8 mouse cellular contexts compared by ENCODE assay signal in genomic region chr2:4593433-4593832, GRCm38 (mm10). TPM values are rescaled to one million over a fixed set of nuclear protein-coding genes. Genes with fewer than 3 reads are reported as not detected.
DNase-seq lines count a peak whose midpoint lies in the region; ATAC-seq and TF ChIP-seq lines count a peak whose summit lies in the region.

No protein-coding gene starts in this region.

- TF ChIP-seq EP300 in CH12.LX (IDR thresholded peaks at IDR 0.05; ENCODE audit: low read length) = no peak

- in situ Hi-C loops in CH12.LX (cut with MboI; ENCODE audit: low pct_ligation_motif_present, low pct_unique_long_range_greater_than_20kb, low sequenced_read_pairs) = no loop called here

- H3K9me3 ChIP-seq in CH12.LX (replicated peaks; ENCODE audit: low read length) = no peaks in the 10 kb centered on the region
- H3K9me3 ChIP-seq in heart, embryonic 15.5 days (replicated peaks) = no peaks in the 10 kb centered on the region

- no peaks in the 10 kb centered on the region for H3K79me2 ChIP-seq in CH12.LX (replicated peaks; ENCODE audit: control insufficient read depth, extremely low read depth, insufficient read depth, poor library complexity, severe bottlenecking)

- H3K4me1 ChIP-seq in CH12.LX (ENCODE audit: control insufficient read depth in 1 of 2, insufficient read depth in 2 of 2) = peaks cover 0 to 10% of the 10 kb centered on the region in 2 experiments; a peak in 1 of 4 replicates
- H3K4me1 ChIP-seq in heart, embryonic 15.5 days (replicated peaks) = peaks cover 16% of the 10 kb centered on the region

- no peak overlapping the region for H3K27ac ChIP-seq in CH12.LX (ENCODE audit: insufficient read depth, low read depth)
- peak overlapping the region; percentile 45; the same call in 1 of the 2 replicates for H3K27ac ChIP-seq in heart, embryonic 15.5 days

- DNase-seq in CH12.LX (ENCODE audit: extremely low read depth) = peak; percentile 17
- DNase-seq in R1 (ENCODE audit: low read depth, low spot score) = peak; percentile 90
- peak; percentile 81 to 86 for DNase-seq in kidney, postnatal 36 days
- peak; percentile 63 for DNase-seq in yolk sac, embryonic 10.5 days (ENCODE audit: low spot score)
- DNase-seq in cerebellum, adult 11 months = no peak

- no peak overlapping the region for H3K4me3 ChIP-seq in CH12.LX (replicated peaks in 1 of 3; ENCODE audit: low read depth in 2 of 3, low read length in 2 of 3, poor library complexity in 1 of 3)
- no peak overlapping the region for H3K4me3 ChIP-seq in heart, embryonic 15.5 days

- H3K9ac ChIP-seq in CH12.LX (ENCODE audit: insufficient read depth, low read depth) = no peak overlapping the region
- H3K9ac ChIP-seq in heart, embryonic 15.5 days = no peak overlapping the region

- no peak for TF ChIP-seq POLR2A in CH12.LX (IDR thresholded peaks at IDR 0.05; ENCODE audit: low read depth, low read length)

- H3K36me3 ChIP-seq in CH12.LX (replicated peaks in 1 of 2; ENCODE audit: control insufficient read depth in 1 of 2, insufficient read depth in 1 of 2, low read length in 1 of 2) = no peaks in the 10 kb centered on the region
- H3K36me3 ChIP-seq in heart, embryonic 15.5 days = peaks cover 66% of the 10 kb centered on the region

- dilution Hi-C loops in CH12.LX (cut with MboI; ENCODE audit: extremely low pct_ligation_motif_present, extremely low pct_unique_long_range_greater_than_20kb, low sequenced_read_pairs) = no loop called here

- ATAC-seq in erythroid progenitor cell, adult 5-6 weeks (replicated peaks; ENCODE audit: low FRiP score, poor library complexity, severe bottlenecking) = peak; percentile 81
- peak; percentile 56 for ATAC-seq in heart, embryonic 15.5 days (replicated peaks; ENCODE audit: insufficient number of reproducible peaks, insufficient read depth, low FRiP score, low read depth)
- peak; percentile 97 for ATAC-seq in megakaryocyte progenitor cell, adult 5-6 weeks (replicated peaks; ENCODE audit: poor library complexity)

- 27% methylated on average over 9 of the region's 9 CpGs for WGBS in heart, embryonic 15.5 days

- TF ChIP-seq RAD21 in CH12.LX (IDR thresholded peaks at IDR 0.05; ENCODE audit: low read depth, low read length) = no peak

- no peak overlapping the region for H3K4me2 ChIP-seq in CH12.LX (ENCODE audit: insufficient read depth, low read depth, poor library complexity, severe bottlenecking)
- no peak overlapping the region for H3K4me2 ChIP-seq in heart, embryonic 15.5 days

- no peak for TF ChIP-seq CTCF in CH12.LX (conservative IDR thresholded peaks at IDR 0.05 in 1 of 2, IDR thresholded peaks at IDR 0.05 in 1 of 2; ENCODE audit: low read depth in 2 of 2, low read length in 2 of 2)

- no peaks in the 10 kb centered on the region for H3K27me3 ChIP-seq in CH12.LX (replicated peaks)
- no peaks in the 10 kb centered on the region for H3K27me3 ChIP-seq in heart, embryonic 15.5 days

TF ChIP-seq in CH12.LX, 34 proteins besides CTCF, POLR2A, EP300 and RAD21:
- TF ChIP-seq KAT2A (IDR thresholded peaks at IDR 0.05; ENCODE audit: insufficient replicate concordance, low read length) (no peak), JUN (IDR thresholded peaks at IDR 0.05; ENCODE audit: insufficient read depth, low read depth, low read length) (no peak), SIN3A (IDR thresholded peaks at IDR 0.05; ENCODE audit: low read length) (no peak), TCF12 (IDR thresholded peaks at IDR 0.05; ENCODE audit: low read depth, low read length) (no peak), RCOR1 (conservative IDR thresholded peaks at IDR 0.05; ENCODE audit: low read depth, low read length) (no peak), HCFC1 (IDR thresholded peaks at IDR 0.05; ENCODE audit: low read depth, low read length) (no peak)

RNA-seq across cellular contexts. Expression of gene Prpf18, which starts 58.5 kb away (rescaled TPM):
- total RNA-seq in CH12.LX (2012; rRNA removed) (23.5 and 23.8 TPM in 2 replicates), CH12.LX (2014; rRNA removed) (35.0 and 37.1 TPM in 2 replicates)
- 37.6 and 38.5 TPM in 2 replicates for polyA plus RNA-seq in CH12.LX (2012; ENCODE audit: insufficient read length, low read depth)
- total RNA-seq in erythroid progenitor cell, adult 5-6 weeks (2015; ENCODE audit: low replicate concordance) = 43.2 and 55.5 TPM in 2 replicates
- total RNA-seq in erythroid progenitor cell, adult 5-6 weeks (2017; ENCODE audit: low replicate concordance) = 122 and 141 TPM in 2 replicates
- 29.0 and 29.1 TPM in 2 replicates for polyA plus RNA-seq in heart, embryonic 15.5 days (2015; fragmentation: Nextera tagmentation; extraction: Ambion mirVana)
- 22.2 and 23.8 TPM in 2 replicates for total RNA-seq in megakaryocyte progenitor cell, adult 5-6 weeks (2015)
- total RNA-seq in megakaryocyte progenitor cell, adult 5-6 weeks (2017) = 63.4 and 71.7 TPM in 2 replicates
